Mouse (Mus musculus) forebrain, embryonic 16.5 days (tissue): ENCODE measurements around the gene Trarg1. TPM values are rescaled to one million over a fixed set of nuclear protein-coding genes. Genes with fewer than 3 reads are reported as not detected.

Experiments used
- ATAC-seq: fragments of 200-750 bp; cut with Nextera tagmentation; 2 replicates; pipeline ENCODE4 v1.8.0; 2017; ENCODE audit warnings: mild to moderate bottlenecking, moderate library complexity
- H3K27ac ChIP-seq: fragments of 300-500 bp; sonication (generic); 2 replicates; pipeline ENCODE4 v1.5.1; 2014; ENCODE audit warnings: low read length, control low read depth
- H3K27me3 ChIP-seq: fragments of 300-500 bp; sonication (generic); replicated peaks from 2 replicates; pipeline ENCODE4 v1.6.1; 2014; ENCODE audit warnings: low read length; ENCODE audit not compliant: control insufficient read depth, insufficient read depth
- H3K36me3 ChIP-seq: fragments of 300-500 bp; sonication (generic); 2 replicates; pipeline ENCODE4 v1.6.1; 2014; ENCODE audit not compliant: control insufficient read depth, insufficient read depth
- H3K4me1 ChIP-seq: fragments of 300-500 bp; sonication (generic); replicated peaks from 2 replicates; pipeline ENCODE4 v1.6.1; 2014; ENCODE audit warnings: low read length; ENCODE audit not compliant: control insufficient read depth, insufficient read depth
- H3K4me2 ChIP-seq: fragments of 300-500 bp; sonication (generic); 2 replicates; pipeline ENCODE4 v1.6.1; 2014; ENCODE audit warnings: mild to moderate bottlenecking, low read length, control low read depth
- H3K4me3 ChIP-seq: fragments of 300-500 bp; sonication (generic); replicated peaks from 2 replicates; pipeline ENCODE4 v1.5.1; 2014; ENCODE audit warnings: mild to moderate bottlenecking, low read length, control low read depth
- H3K9ac ChIP-seq: fragments of 300-500 bp; sonication (generic); replicated peaks from 2 replicates; pipeline ENCODE4 v1.6.1; 2014; ENCODE audit warnings: low read depth, low read length, control low read depth
- H3K9me3 ChIP-seq: fragments of 300-500 bp; sonication (generic); 2 replicates; pipeline ENCODE4 v1.6.1; 2016; ENCODE audit warnings: low read length; ENCODE audit not compliant: control insufficient read depth
- WGBS: fragments of 180-500 bp; shearing (Covaris S2); extraction: QIAGEN DNeasy Blood & Tissue Kit; methylation state at CpG from one replicate; pipeline ENCODE4 v1.1.7; 2014; 5-methylcytosine and 5-hydroxymethylcytosine counted together
- polyA plus RNA-seq: library from polyadenylated mRNA; unstranded; fragments of >200 nt; fragmentation: Nextera tagmentation; extraction: Ambion mirVana; gene quantifications from 2 replicates; pipeline ENCODE4 v1.2.1, GENCODE M21; 2015

The Trarg1 gene
- polyA plus RNA-seq, 1 experiment from 2014 or later: 0.27 TPM

- H3K27me3 ChIP-seq: peaks cover 76% of the 10 kb centered on the region
- H3K36me3 ChIP-seq: no peaks in the 10 kb centered on the region
- H3K4me3 ChIP-seq: no peak overlapping the region
- no peaks in the 10 kb centered on the region for H3K9me3 ChIP-seq
- H3K9ac ChIP-seq: no peak overlapping the region
- H3K27ac ChIP-seq: no peak overlapping the region
- ATAC-seq: no peak
- WGBS: 36% methylated on average over 4 of the region's 4 CpGs
- H3K4me1 ChIP-seq: peaks cover 10% of the 10 kb centered on the region
- H3K4me2 ChIP-seq: no peak overlapping the region
Measured at GRCm38 (mm10) chr11:76667807-76668206, 11.8 kb upstream of the Trarg1 start.

GRCm38 (mm10) chr11:76671871-76672475 lies 7.6 kb upstream of the Trarg1 start, which contains the start of gene Bhlha9:
Gene Bhlha9 (plus strand): TSS chr11:76672470.
- H3K4me2 ChIP-seq: peak within 1 kb of the TSS; percentile 81
- H3K4me3 ChIP-seq: peak within 1 kb of the TSS; percentile 46
- no peak for ATAC-seq
- WGBS: 54% methylated on average over 15 of the region's 15 CpGs
- H3K27me3 ChIP-seq: peaks cover 70% of the 10 kb centered on the region
- no peaks in the 10 kb centered on the region for H3K36me3 ChIP-seq
- 0 out of 2 replicates have a peak, but pooled peaks cover 7% of the 10 kb centered on the region for H3K4me1 ChIP-seq
- peak within 1 kb of the TSS; percentile 63 for H3K9ac ChIP-seq
- H3K9me3 ChIP-seq: no peaks in the 10 kb centered on the region
- H3K27ac ChIP-seq: no peak within 1 kb of the TSS

GRCm38 (mm10) chr11:76672561-76673384 lies 6.8 kb upstream of the Trarg1 start:
- Histone ChIP-seq H3K9ac (peak overlapping the region; percentile 63), H3K27me3 (peaks cover 62% of the 10 kb centered on the region), H3K9me3 (no peaks in the 10 kb centered on the region), H3K36me3 (no peaks in the 10 kb centered on the region), H3K27ac (no peak overlapping the region), H3K4me3 (peak overlapping the region; percentile 46), H3K4me2 (peak overlapping the region; percentile 81), H3K4me1 (0 out of 2 replicates have a peak, but pooled peaks cover 7% of the 10 kb centered on the region)
- WGBS: 2% methylated on average over 64 of the region's 64 CpGs
- 0 out of 2 replicates have a peak, but pooled peaks have one; percentile 40 for ATAC-seq

- Histone ChIP-seq H3K9me3 (no peaks in the 10 kb centered on the region), H3K27ac (no peak overlapping the region), H3K9ac (no peak overlapping the region), H3K4me2 (no peak overlapping the region), H3K36me3 (no peaks in the 10 kb centered on the region), H3K27me3 (peaks cover 51% of the 10 kb centered on the region), H3K4me1 (0 out of 2 replicates have a peak, but pooled peaks cover 7% of the 10 kb centered on the region), H3K4me3 (no peak overlapping the region)
- WGBS: 50% methylated on average over 8 of the region's 8 CpGs
- ATAC-seq: no peak
Measured at GRCm38 (mm10) chr11:76674199-76674598, 5.4 kb upstream of the Trarg1 start.

- H3K4me1 ChIP-seq: 0 out of 2 replicates have a peak, but pooled peaks cover 7% of the 10 kb centered on the region
- H3K27me3 ChIP-seq: peaks cover 49% of the 10 kb centered on the region
- H3K4me2 ChIP-seq: no peak overlapping the region
- H3K36me3 ChIP-seq: no peaks in the 10 kb centered on the region
- no peak overlapping the region for H3K4me3 ChIP-seq
- WGBS: 33% methylated on average over 4 of the region's 4 CpGs
- no peak for ATAC-seq
- no peak overlapping the region for H3K9ac ChIP-seq
- H3K9me3 ChIP-seq: no peaks in the 10 kb centered on the region
- no peak overlapping the region for H3K27ac ChIP-seq
Measured at GRCm38 (mm10) chr11:76674704-76675103, 4.9 kb upstream of the Trarg1 start.

- ATAC-seq: no peak
- Histone ChIP-seq H3K4me1 (no peaks in the 10 kb centered on the region), H3K4me2 (no peak overlapping the region), H3K27me3 (0 out of 2 replicates have a peak, but pooled peaks cover 2% of the 10 kb centered on the region), H3K4me3 (no peak overlapping the region), H3K9ac (no peak overlapping the region), H3K36me3 (no peaks in the 10 kb centered on the region), H3K27ac (no peak overlapping the region), H3K9me3 (no peaks in the 10 kb centered on the region)
- WGBS: 73% methylated on average over 2 of the region's 2 CpGs
Measured at GRCm38 (mm10) chr11:76685604-76686003, 6.0 kb downstream of the Trarg1 start.

GRCm38 (mm10) chr11:76692096-76692495 lies 12.5 kb downstream of the Trarg1 start:
- no peak overlapping the region for H3K9ac ChIP-seq
- ATAC-seq: no peak
- H3K4me3 ChIP-seq: no peak overlapping the region
- no peaks in the 10 kb centered on the region for H3K4me1 ChIP-seq
- H3K4me2 ChIP-seq: no peak overlapping the region
- H3K36me3 ChIP-seq: no peaks in the 10 kb centered on the region
- WGBS: 80% methylated on average over 3 of the region's 3 CpGs
- no peak overlapping the region for H3K27ac ChIP-seq
- no peaks in the 10 kb centered on the region for H3K27me3 ChIP-seq
- no peaks in the 10 kb centered on the region for H3K9me3 ChIP-seq

- ATAC-seq: no peak
- H3K4me1 ChIP-seq: 0 out of 2 replicates have a peak, but pooled peaks cover 3% of the 10 kb centered on the region
- H3K36me3 ChIP-seq: no peaks in the 10 kb centered on the region
- WGBS: 66% methylated on average over 6 of the region's 6 CpGs
- peak overlapping the region; percentile 35 for H3K27ac ChIP-seq
- no peaks in the 10 kb centered on the region for H3K27me3 ChIP-seq
- H3K9me3 ChIP-seq: no peaks in the 10 kb centered on the region
- no peak overlapping the region for H3K4me3 ChIP-seq
- 0 out of 2 replicates have a peak overlapping the region, but pooled peaks have one; percentile 11 for H3K4me2 ChIP-seq
- no peak overlapping the region for H3K9ac ChIP-seq
Measured at GRCm38 (mm10) chr11:76695810-76696209, 16.2 kb downstream of the Trarg1 start.

GRCm38 (mm10) chr11:76699626-76700025 lies 20.0 kb downstream of the Trarg1 start:
- 71% methylated on average over 8 of the region's 9 CpGs for WGBS
- ATAC-seq: no peak
- no peaks in the 10 kb centered on the region for H3K36me3 ChIP-seq
- no peaks in the 10 kb centered on the region for H3K9me3 ChIP-seq
- H3K4me2 ChIP-seq: no peak overlapping the region
- H3K4me3 ChIP-seq: no peak overlapping the region
- H3K27me3 ChIP-seq: no peaks in the 10 kb centered on the region
- no peak overlapping the region for H3K27ac ChIP-seq
- 0 out of 2 replicates have a peak, but pooled peaks cover 3% of the 10 kb centered on the region for H3K4me1 ChIP-seq
- no peak overlapping the region for H3K9ac ChIP-seq
